Mouse (Mus musculus) urinary bladder, postnatal 4 days (tissue): ENCODE data around the gene Tomm40l.
A peak's percentile ranks its signal among the peaks of the same experiment; 100 is the strongest.

Experiments used
- DNase-seq, 2 experiments: peaks; one replicate each; pipeline ENCODE4 v3.0.0; 2021 to 2022; ENCODE audit warnings: low spot score in 2 of 2

The Tomm40l gene

GRCm38 (mm10) chr1:171229750-171230149 lies 7.4 kb upstream of the Tomm40l start:
- no peak for DNase-seq

GRCm38 (mm10) chr1:171227879-171228278 lies 5.6 kb upstream of the Tomm40l start:
- DNase-seq = no peak

GRCm38 (mm10) chr1:171226780-171227179 lies 4.5 kb upstream of the Tomm40l start:
- no peak for DNase-seq

GRCm38 (mm10) chr1:171224857-171225256 lies 2.5 kb upstream of the Tomm40l start, which contains the start of gene Apoa2:
Gene Apoa2, plus strand, starts transcription at chr1:171225054.
- DNase-seq = no peak

- no peak for DNase-seq
Measured at GRCm38 (mm10) chr1:171223796-171224195, 1.5 kb upstream of the Tomm40l start.

GRCm38 (mm10) chr1:171223168-171223567 lies 854 bp upstream of the Tomm40l start:
- DNase-seq = no peak

GRCm38 (mm10) chr1:171221281-171222193 lies 777 bp downstream of the Tomm40l start:
- DNase-seq = peak in 1 of 2 experiments; percentile 28

GRCm38 (mm10) chr1:171220871-171221270 lies 1.4 kb downstream of the Tomm40l start:
- DNase-seq = peak; percentile 76 to 89

GRCm38 (mm10) chr1:171216241-171216955 lies 5.9 kb downstream of the Tomm40l start:
- DNase-seq = no peak

GRCm38 (mm10) chr1:171213801-171214496 lies 8.4 kb downstream of the Tomm40l start, which contains the start of gene Nr1i3:
Gene Nr1i3, plus strand, starts transcription at chr1:171213970.
- no peak for DNase-seq

GRCm38 (mm10) chr1:171212854-171213253 lies 9.5 kb downstream of the Tomm40l start:
- no peak for DNase-seq

- no peak for DNase-seq
Measured at GRCm38 (mm10) chr1:171209409-171209808, 12.9 kb downstream of the Tomm40l start.

GRCm38 (mm10) chr1:171205704-171206493 lies 16.4 kb downstream of the Tomm40l start:
- no peak for DNase-seq

- DNase-seq = no peak
Measured at GRCm38 (mm10) chr1:171204249-171204644, 18.1 kb downstream of the Tomm40l start.

GRCm38 (mm10) chr1:171203471-171204248 lies 18.7 kb downstream of the Tomm40l start:
- no peak for DNase-seq

- DNase-seq = no peak
Measured at GRCm38 (mm10) chr1:171200769-171201168, 21.5 kb downstream of the Tomm40l start.

- no peak for DNase-seq
Measured at GRCm38 (mm10) chr1:171199532-171199931, 22.8 kb downstream of the Tomm40l start.

- peak in 1 of 2 experiments; percentile 42 for DNase-seq
Measured at GRCm38 (mm10) chr1:171195887-171196397, 26.4 kb downstream of the Tomm40l start, which contains the start of gene Pcp4l1. Gene Pcp4l1, minus strand, starts transcription at chr1:171196268.

- no peak for DNase-seq
Measured at GRCm38 (mm10) chr1:171195046-171195822, 27.1 kb downstream of the Tomm40l start.
